Mouse (Mus musculus) thymus, postnatal 36 days (tissue): ENCODE data around the gene Egln1.

ENCODE experiments used
- DNase-seq, 2 experiments: peaks; one replicate each; pipeline ENCODE4 v3.0.0; 2022; ENCODE audit warnings: mixed read lengths in 2 of 2

Egln1 gene

DNA sequence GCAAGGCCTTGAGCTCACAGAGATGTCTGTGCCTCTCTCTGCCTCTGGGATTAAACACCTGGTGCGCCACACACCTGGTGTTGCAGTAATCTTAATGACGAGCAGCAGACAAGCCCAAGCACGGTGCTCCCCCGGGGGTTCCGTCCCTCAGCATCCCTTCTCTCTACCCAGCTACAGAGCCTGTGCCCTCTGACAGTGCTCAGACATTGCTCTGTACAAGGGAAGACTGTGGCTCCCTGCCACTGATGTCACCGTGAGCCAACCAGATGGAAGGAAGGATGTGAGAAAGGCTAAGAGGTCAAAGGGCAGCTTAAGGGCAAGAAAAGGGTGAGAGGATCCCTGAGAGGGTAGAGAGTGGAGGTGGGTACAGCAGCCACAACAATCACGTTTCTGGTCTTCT lies 4.7 kb downstream of the Egln1 start:
- no peak for DNase-seq

GRCm38 (mm10) chr8:124943801-124944200 lies 5.3 kb downstream of the Egln1 start:
- DNase-seq: no peak

DNA sequence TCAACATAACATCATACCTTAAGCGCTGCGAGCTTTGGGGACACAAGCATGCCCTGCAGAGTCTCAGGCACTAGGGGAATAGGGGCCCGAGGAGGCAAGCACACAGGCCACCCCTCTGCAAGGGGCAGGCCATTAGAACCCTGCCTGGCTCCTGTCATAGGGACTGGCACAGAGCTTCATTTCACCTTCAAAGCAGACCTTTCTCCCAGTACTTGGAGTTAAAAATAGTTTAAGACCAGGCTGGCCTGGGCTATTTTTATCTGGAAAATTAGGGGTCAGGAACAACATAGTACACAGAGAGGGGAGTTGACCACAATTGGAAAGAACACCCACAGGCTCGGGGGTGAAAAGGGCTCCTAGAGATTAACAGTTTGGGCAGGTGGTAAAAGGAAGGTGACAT lies 11.8 kb downstream of the Egln1 start:
- no peak for DNase-seq

DNA sequence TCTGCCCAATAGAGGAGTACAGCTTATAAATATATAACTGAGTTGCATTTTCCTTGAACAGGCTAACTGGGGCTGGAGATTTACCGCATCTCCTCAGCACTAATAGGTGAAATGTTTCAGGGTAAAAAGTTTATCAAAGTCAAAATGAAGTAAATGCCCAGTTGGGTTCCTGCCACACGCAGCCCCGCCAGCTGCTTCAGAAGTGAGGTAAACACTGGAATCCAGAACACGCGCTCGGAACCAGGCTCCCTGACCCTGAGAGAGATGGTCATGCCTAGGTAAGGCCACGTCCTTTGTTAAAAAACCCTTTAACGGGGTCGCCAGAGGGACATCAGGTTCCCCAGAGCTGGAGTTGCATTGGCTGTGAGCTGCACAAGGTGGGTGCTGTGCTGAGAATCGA lies 12.4 kb downstream of the Egln1 start:
- DNase-seq: no peak

DNA sequence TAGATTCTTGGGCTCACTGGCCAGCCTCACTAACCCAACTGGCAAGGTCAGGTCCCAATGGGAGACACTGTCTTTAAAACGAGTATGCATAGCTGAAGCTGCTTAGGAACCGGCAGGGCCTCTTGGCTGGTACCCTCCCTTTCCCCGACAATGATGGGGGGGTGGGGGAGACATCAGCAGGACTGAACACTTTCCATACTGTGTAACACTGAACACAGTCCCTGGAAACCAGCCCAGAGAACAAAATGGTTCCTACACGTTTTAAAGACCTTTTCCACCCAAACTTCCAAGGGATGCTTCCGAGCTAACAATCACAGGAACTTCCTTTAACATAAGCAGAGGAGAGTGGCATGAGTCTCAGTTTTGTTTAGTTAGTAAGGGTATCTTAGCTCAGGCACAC lies 14.0 kb downstream of the Egln1 start:
- DNase-seq: no peak

- no peak for DNase-seq
These were observed 16.7 kb downstream of the Egln1 start for GRCm38 (mm10) chr8:124932435-124932834.

DNA sequence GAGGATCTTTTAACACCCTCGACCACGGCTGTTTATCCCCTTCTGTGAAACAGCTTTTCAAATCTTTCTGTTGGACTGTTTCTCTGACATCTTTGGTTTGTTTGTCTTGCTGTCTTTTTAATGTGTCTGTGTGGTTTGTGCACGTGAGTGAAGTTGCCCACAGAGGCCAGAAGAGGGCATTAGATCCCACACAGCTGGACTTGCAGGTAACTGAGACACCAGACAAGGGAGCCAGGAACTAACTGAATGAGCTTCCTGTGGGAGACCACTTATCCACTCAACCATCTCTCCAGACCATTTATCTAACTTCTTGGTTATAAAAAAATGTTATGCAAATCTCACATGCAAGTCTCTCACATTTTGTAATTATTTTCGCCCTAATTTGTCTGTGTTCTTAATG lies 18.5 kb downstream of the Egln1 start:
- DNase-seq: no peak

GRCm38 (mm10) chr8:124930086-124930485 lies 19.0 kb downstream of the Egln1 start:
- no peak for DNase-seq

DNA sequence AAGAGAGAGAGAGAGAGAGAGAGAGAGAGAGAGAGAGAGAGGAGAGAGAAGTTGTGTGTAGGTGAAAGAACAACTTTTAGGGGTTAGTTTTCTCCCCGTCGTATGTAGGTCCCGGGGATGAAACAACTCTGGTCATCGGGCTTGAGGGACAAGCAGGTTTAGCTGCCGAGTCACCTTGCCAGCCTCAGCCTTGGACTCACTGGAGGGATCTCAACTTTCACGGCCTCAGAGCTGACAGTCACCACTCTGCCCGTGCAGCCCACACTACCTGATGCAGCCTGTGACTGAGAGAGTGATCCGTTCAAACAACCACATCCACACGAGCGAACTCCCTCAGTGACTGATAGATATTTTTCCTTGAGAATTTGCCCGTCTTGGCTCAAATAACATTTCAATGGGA lies 20.1 kb downstream of the Egln1 start:
- no peak for DNase-seq

DNA sequence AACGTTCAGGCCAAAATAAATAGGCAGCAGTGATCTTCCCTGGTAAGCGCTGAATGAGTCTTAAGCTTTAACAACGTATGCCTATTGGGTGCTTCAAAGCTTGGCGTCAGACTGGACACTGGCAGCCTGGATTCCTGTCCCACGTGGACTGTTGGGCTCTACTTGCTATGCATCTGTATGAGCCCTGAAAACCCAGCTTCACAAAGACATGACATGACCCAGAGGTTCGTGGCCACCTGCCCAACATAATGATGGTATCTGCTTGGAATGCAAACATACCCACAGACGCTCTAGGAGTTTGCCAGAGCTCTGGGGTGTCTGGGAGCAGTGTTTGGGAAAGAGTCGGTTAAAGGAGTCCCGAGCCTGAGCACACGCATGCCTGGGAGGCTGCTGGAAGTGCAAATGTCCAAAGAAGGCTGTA lies 22.8 kb downstream of the Egln1 start:
- DNase-seq: no peak

DNA sequence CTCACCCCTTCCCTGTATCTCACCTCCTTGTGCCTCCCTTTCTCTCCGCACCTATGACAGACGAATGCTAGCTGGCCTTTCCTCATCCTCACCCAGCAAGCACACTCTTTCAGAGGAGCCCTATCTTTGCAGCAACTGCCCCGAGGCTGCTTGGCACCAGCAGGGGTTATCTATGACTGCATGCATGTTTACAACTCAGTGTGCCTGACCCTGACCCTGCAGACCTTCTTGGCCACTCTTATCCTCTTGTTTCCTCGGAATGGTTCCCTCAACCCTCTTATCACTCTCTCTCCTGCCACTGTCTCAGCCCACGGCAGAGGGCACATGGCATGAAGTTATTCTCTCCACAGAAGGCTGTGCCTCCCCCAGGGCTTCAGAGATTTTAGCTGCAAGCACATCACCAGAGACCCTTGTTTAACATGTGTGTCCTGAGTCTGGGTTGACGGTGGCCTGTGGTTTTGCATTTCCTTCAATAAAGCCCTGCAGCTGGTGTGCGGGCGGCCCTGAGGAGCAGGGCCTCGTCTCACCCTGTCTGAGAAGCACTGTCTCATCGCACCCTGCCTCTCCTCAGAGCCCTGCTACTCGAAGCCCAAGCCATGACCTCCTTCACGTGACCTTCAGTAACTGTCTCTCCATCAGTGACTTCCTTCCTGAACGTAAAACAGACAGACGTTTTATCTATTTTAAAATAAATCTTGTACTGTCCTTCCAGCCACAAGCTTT lies 23.4 kb downstream of the Egln1 start:
- peak; percentile 19 to 44 for DNase-seq

DNA sequence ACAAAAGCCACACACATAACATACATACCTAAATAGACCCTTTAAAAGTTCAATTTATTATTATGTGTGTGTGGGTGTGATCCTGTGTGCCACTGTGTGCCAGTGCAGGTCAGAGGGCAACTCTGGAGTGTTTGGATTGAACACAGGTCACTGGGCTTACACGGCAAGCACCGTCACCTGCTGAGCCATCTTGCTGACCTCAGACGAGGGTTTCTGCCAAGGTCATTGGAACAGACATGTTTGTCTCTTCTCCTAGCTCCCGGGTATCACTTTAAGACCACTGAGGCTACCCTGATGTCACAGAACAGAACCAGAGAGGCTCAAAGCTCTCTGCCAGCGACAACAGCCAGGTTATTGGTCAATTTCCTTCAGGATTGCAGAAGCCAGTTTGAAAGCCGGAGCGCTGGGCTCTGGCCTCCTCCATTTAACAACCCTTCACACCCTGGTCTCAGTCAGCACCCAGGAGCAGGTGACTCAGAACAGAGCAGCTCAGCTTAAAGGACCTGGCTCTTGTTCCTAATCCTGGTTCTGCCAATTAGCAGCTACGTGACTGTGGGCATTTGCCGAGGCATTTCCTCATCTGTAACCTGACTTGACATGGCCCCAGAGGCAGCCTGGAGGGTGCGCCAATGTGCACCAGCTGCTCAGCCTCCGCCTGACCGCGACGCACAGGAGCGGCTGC lies 25.0 kb downstream of the Egln1 start:
- no peak for DNase-seq

- DNase-seq: no peak
These were observed 26.5 kb downstream of the Egln1 start for GRCm38 (mm10) chr8:124922490-124923089.

DNA sequence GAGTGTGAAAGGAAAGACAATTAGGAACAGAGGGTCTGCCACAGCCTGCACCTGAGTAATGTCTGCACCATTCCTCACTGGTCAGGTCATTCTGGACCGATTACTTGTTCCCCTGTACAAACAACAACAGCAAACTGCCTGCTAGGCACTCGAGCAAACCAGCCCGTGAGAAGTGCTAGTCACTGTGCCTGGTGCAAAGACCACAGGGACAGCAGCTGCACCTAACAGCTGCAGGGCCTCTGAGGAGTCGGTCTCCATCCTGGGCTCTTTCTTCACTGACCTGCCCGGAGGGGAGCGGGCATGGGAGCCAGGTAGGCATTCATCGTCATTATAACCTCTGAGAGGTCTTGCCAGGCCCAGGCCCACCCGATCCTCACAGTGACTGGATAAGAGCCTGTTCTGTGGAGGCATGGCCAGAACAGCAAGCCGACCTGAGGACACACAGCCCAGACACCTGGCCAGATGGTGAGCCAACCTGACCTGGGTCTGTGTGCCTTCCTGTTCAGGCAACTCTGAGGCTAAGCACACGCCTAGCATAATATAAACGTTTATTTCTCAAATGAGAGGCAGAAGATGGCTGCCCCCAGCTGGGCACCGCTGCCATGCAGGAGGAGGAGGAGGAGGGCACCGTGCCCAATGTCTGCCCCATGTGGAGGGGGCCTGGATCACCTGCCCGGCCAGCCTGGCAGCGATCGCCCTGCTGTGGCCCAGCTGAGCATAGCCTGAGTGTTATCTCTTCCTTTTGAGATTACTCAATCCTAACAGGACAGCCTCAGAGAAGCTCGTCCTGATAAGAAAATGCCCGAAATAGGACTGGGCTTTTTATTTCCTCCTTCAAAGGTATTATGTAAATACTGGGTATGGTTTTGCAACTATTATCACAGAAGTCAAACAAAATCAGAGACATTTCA lies 27.5 kb downstream of the Egln1 start:
- DNase-seq: no peak

DNA sequence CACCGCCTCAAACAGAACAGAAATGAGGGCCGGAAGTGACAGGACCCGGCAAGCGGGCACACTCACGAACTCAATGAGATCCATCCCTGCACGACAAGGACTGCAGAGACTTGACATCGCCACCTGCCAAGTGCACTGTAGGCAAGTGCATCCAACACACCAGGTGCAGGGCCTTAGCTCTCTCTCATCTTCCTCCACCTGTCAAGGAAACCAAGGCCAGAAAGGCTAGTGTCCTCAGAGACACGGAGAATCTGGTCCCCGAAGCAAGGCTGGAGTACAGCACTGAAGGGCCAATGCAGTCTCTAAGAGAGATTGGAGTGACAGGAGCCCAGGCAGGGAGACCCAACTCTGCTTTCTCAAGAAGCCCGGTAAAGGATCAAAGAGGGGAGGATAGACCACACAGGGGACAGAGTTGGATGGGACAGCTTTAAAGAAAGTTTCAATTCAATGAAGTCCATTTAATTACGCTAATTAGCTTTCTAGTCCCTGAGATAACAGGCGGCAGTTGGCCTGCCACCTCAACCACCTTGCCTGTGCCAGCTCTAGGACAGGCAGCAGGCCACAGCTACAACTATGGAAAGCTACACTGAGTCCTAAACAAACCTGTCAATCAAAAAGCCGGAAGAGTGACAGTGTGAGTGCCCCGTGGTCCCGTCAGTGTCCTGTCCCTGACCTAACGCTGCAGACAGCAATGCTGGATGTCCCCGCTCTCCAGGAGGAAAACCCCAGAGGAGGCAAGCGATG lies 31.2 kb downstream of the Egln1 start:
- DNase-seq: no peak

- DNase-seq: no peak
These were observed 35.1 kb downstream of the Egln1 start for GRCm38 (mm10) chr8:124914061-124914460.

- no peak for DNase-seq
These were observed 36.9 kb downstream of the Egln1 start for GRCm38 (mm10) chr8:124911938-124912872.

- no peak for DNase-seq
These were observed 38.8 kb downstream of the Egln1 start for GRCm38 (mm10) chr8:124910349-124910748.

DNA sequence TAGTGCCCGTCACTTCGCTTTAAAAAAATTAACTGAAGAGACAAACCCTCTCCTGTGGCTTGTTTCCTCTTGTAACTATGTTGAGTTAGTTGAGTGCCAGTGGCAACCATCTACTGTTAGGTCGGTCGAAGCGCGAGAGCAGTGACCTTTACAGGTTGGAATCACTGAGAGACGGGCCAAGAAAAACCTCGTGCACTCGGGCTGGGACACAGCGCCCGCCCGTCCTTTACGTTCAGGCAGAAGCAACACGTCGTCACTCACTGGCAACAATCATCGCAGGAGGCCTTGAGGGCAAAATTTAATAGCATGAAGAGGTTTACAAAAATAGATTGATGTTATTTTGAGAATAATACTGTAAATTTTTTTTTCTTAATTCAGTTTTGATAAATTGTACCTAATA lies 39.2 kb downstream of the Egln1 start:
- DNase-seq: no peak

- DNase-seq: no peak
These were observed 43.6 kb downstream of the Egln1 start for GRCm38 (mm10) chr8:124905482-124905881.

GRCm38 (mm10) chr8:124903198-124903597 lies 45.9 kb downstream of the Egln1 start:
- DNase-seq: no peak
